Mouse (Mus musculus) bone marrow macrophage, adult 2 months (primary cell): ENCODE results near the gene Tmem200a.

Experiments used
- CTCF ChIP-seq: IDR thresholded peaks from 2 replicates; pipeline ENCODE4 v1.5.1; 2012; ENCODE audit warnings: low read depth, mild to moderate bottlenecking, low read length, moderate library complexity
- POLR2A ChIP-seq: IDR thresholded peaks from 2 replicates; pipeline ENCODE4 v1.6.1; 2012; ENCODE audit warnings: mild to moderate bottlenecking, low read depth, low read length, borderline replicate concordance

DNA sequence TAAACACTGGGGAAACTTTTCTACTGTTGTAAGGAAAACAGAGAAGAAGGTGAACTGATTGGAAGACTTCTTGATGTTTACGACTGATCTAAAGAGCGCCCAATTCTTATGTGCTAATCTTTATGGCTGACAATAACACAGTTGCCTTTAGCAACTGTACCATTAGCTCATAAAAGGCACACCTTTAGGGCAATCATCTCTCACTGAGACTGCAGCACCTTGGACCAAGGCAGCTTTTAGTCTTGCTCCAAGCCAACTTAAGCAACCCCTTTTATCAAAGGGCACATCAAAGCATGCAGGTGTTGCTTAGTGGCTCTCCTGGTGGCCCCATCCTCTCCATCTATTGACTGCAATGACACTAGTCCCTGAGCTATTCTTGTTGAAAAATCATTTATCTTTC lies 27.7 kb downstream of the Tmem200a start:
- no peak for TF ChIP-seq POLR2A
- no peak for TF ChIP-seq CTCF
